Mouse (Mus musculus) embryonic facial prominence, embryonic 14.5 days (tissue): ENCODE measurements around the gene Tra2a. TPM values are rescaled to one million over a fixed set of nuclear protein-coding genes. Genes with fewer than 3 reads are reported as not detected.
"Not testable (repeated sequence)": the region's sequence is repeated elsewhere in the genome, so short reads cannot be mapped to it uniquely, and the experiment has no call there.

ENCODE experiments used
- ATAC-seq: fragments of 200-750 bp; cut with Nextera tagmentation; 2 replicates; pipeline ENCODE4 v1.8.0; 2017; ENCODE audit warnings: low read depth, moderate number of reproducible peaks, moderate TSS enrichment
- DNase-seq: peaks from one replicate; pipeline ENCODE4 v3.0.0-alpha.2; 2015; ENCODE audit warnings: low spot score
- H3K27ac ChIP-seq: fragments of 300-500 bp; sonication (generic); replicated peaks from 2 replicates; pipeline ENCODE4 v1.5.1; 2014; ENCODE audit warnings: low read depth, mild to moderate bottlenecking, low read length, moderate library complexity
- H3K27me3 ChIP-seq: fragments of 300-500 bp; sonication (generic); replicated peaks from 2 replicates; pipeline ENCODE4 v1.6.1; 2014; ENCODE audit warnings: low read length; ENCODE audit not compliant: control insufficient read depth, insufficient read depth
- H3K36me3 ChIP-seq: fragments of 300-500 bp; sonication (generic); 2 replicates; pipeline ENCODE4 v1.6.1; 2014; ENCODE audit warnings: low read length, mixed read lengths; ENCODE audit not compliant: control insufficient read depth, insufficient read depth
- H3K4me1 ChIP-seq: fragments of 300-500 bp; sonication (generic); 2 replicates; pipeline ENCODE4 v1.6.1; 2014; ENCODE audit warnings: antibody characterized with exemption, low read length; ENCODE audit not compliant: control insufficient read depth, insufficient read depth
- H3K4me2 ChIP-seq: fragments of 300-500 bp; sonication (generic); 2 replicates; pipeline ENCODE4 v1.6.1; 2014; ENCODE audit warnings: low read depth, mild to moderate bottlenecking, low read length, moderate library complexity, mixed read lengths
- H3K4me3 ChIP-seq: fragments of 300-500 bp; sonication (generic); 2 replicates; pipeline ENCODE4 v1.5.1; 2014; ENCODE audit warnings: low read depth, mild to moderate bottlenecking, low read length
- H3K9ac ChIP-seq: fragments of 300-500 bp; sonication (generic); 2 replicates; pipeline ENCODE4 v1.6.1; 2014; ENCODE audit warnings: low read depth, mild to moderate bottlenecking, low read length, moderate library complexity, mixed read lengths
- H3K9me3 ChIP-seq: fragments of 300-500 bp; sonication (generic); 2 replicates; pipeline ENCODE4 v1.6.1; 2016; ENCODE audit warnings: low read length; ENCODE audit not compliant: control insufficient read depth
- WGBS: fragments of 180-500 bp; shearing (Covaris S2); extraction: QIAGEN DNeasy Blood & Tissue Kit; methylation state at CpG from one replicate; pipeline ENCODE4 v1.1.7; 2014; 5-methylcytosine and 5-hydroxymethylcytosine counted together
- polyA plus RNA-seq: library from polyadenylated mRNA; unstranded; fragments of >200 nt; fragmentation: Nextera tagmentation; extraction: Ambion mirVana; gene quantifications from 2 replicates; pipeline ENCODE4 v1.2.1, GENCODE M21; 2014

The Tra2a gene
- polyA plus RNA-seq, 1 experiment from 2014 or later = 40.6 TPM

GRCm38 (mm10) chr6:49269923-49270322, 6.1 kb upstream of the Tra2a start:
- Histone ChIP-seq H3K27ac (no peak overlapping the region), H3K4me2 (no peak overlapping the region), H3K4me3 (no peak overlapping the region), H3K9ac (no peak overlapping the region), H3K27me3 (no peaks in the 10 kb centered on the region), H3K9me3 (no peaks in the 10 kb centered on the region), H3K36me3 (no peaks in the 10 kb centered on the region), H3K4me1 (no peaks in the 10 kb centered on the region)
- WGBS = 70% methylated on average over 11 of the region's 11 CpGs
- DNase-seq (no peak), ATAC-seq (no peak)

- H3K36me3 ChIP-seq = no peaks in the 10 kb centered on the region
- peak; percentile 62; the same call in 1 of the 2 replicates for ATAC-seq
Measured at GRCm38 (mm10) chr6:49269200-49269599, 5.4 kb upstream of the Tra2a start.

GRCm38 (mm10) chr6:49267686-49268085, 3.9 kb upstream of the Tra2a start:
- no peaks in the 10 kb centered on the region for H3K36me3 ChIP-seq
- 67% methylated on average over 4 of the region's 4 CpGs for WGBS
- H3K4me1 ChIP-seq = no peaks in the 10 kb centered on the region

More at GRCm38 (mm10) chr6:49269200-49269599, 5.4 kb upstream of the Tra2a start:
- Histone ChIP-seq H3K9me3 (no peaks in the 10 kb centered on the region), H3K4me1 (no peaks in the 10 kb centered on the region), H3K27me3 (no peaks in the 10 kb centered on the region), H3K4me3 (no peak overlapping the region), H3K9ac (no peak overlapping the region), H3K27ac (no peak overlapping the region), H3K4me2 (no peak overlapping the region)
- DNase-seq = peak; percentile 76
- WGBS = 24% methylated on average over 5 of the region's 5 CpGs

GRCm38 (mm10) chr6:49265207-49265606, 1.4 kb upstream of the Tra2a start:
- 95% methylated on average over 1 of the region's 1 CpGs for WGBS
- not testable (repeated sequence) for DNase-seq, H3K4me2 ChIP-seq

More at GRCm38 (mm10) chr6:49267686-49268085, 3.9 kb upstream of the Tra2a start:
- no peak overlapping the region for H3K4me3 ChIP-seq
- no peak for ATAC-seq
- no peaks in the 10 kb centered on the region for H3K9me3 ChIP-seq
- no peak overlapping the region for H3K27ac ChIP-seq
- DNase-seq = no peak
- no peak overlapping the region for H3K9ac ChIP-seq
- H3K27me3 ChIP-seq = no peaks in the 10 kb centered on the region
- no peak overlapping the region for H3K4me2 ChIP-seq

GRCm38 (mm10) chr6:49264446-49264845, 613 bp upstream of the Tra2a start:
- not testable (repeated sequence) for H3K9me3 ChIP-seq, DNase-seq, H3K36me3 ChIP-seq, ATAC-seq, H3K27me3 ChIP-seq
- H3K9ac ChIP-seq = peak overlapping the region; percentile 91
- peak overlapping the region; percentile 79 for H3K4me2 ChIP-seq
- H3K4me1 ChIP-seq = peaks cover 14% of the 10 kb centered on the region
- H3K27ac ChIP-seq = peak overlapping the region; percentile 98; the same call in 1 of the 2 replicates
- WGBS = 89% methylated on average over 7 of the region's 7 CpGs
- peak overlapping the region; percentile 71 for H3K4me3 ChIP-seq

More at GRCm38 (mm10) chr6:49265207-49265606, 1.4 kb upstream of the Tra2a start:
- H3K27ac ChIP-seq, H3K9me3 ChIP-seq, ATAC-seq, H3K36me3 ChIP-seq, H3K4me3 ChIP-seq, H3K27me3 ChIP-seq, H3K9ac ChIP-seq: not testable (repeated sequence)
- peaks cover 14% of the 10 kb centered on the region for H3K4me1 ChIP-seq

GRCm38 (mm10) chr6:49263081-49263846, 569 bp downstream of the Tra2a start:
- Histone ChIP-seq H3K4me3 (peak overlapping the region; percentile 71), H3K36me3 (no peaks in the 10 kb centered on the region), H3K4me1 (peaks cover 14% of the 10 kb centered on the region), H3K27me3 (no peaks in the 10 kb centered on the region), H3K9ac (peak overlapping the region; percentile 91), H3K9me3 (no peaks in the 10 kb centered on the region), H3K4me2 (peak overlapping the region; percentile 79), H3K27ac (peak overlapping the region; percentile 98)
- ATAC-seq (peak; percentile 70), DNase-seq (peak; percentile 49)
- under 1% methylated on average over 48 of the region's 71 CpGs for WGBS

- H3K9ac ChIP-seq = peak overlapping the region; percentile 91
- H3K27me3 ChIP-seq = no peaks in the 10 kb centered on the region
- H3K4me1 ChIP-seq = peaks cover 14% of the 10 kb centered on the region
- no peaks in the 10 kb centered on the region for H3K36me3 ChIP-seq
- no peaks in the 10 kb centered on the region for H3K9me3 ChIP-seq
- peak overlapping the region; percentile 79 for H3K4me2 ChIP-seq
- WGBS = under 1% methylated on average over 9 of the region's 9 CpGs
- ATAC-seq = no peak
- DNase-seq = peak; percentile 51
- peak overlapping the region; percentile 98; the same call in 1 of the 2 replicates for H3K27ac ChIP-seq
- peak overlapping the region; percentile 71 for H3K4me3 ChIP-seq
Measured at GRCm38 (mm10) chr6:49262421-49262820, 1.4 kb downstream of the Tra2a start.

GRCm38 (mm10) chr6:49259711-49260110, 4.1 kb downstream of the Tra2a start:
- no peaks in the 10 kb centered on the region for H3K9me3 ChIP-seq
- WGBS = 41% methylated on average over 5 of the region's 5 CpGs
- peak; percentile 2 for DNase-seq
- H3K4me3 ChIP-seq = no peak overlapping the region
- no peaks in the 10 kb centered on the region for H3K36me3 ChIP-seq
- no peak for ATAC-seq
- no peak overlapping the region for H3K4me2 ChIP-seq
- H3K9ac ChIP-seq = no peak overlapping the region
- peaks cover 14% of the 10 kb centered on the region for H3K4me1 ChIP-seq
- H3K27me3 ChIP-seq = no peaks in the 10 kb centered on the region
- H3K27ac ChIP-seq = no peak overlapping the region

- ATAC-seq = no peak
- no peak overlapping the region for H3K9ac ChIP-seq
- H3K9me3 ChIP-seq = no peaks in the 10 kb centered on the region
- H3K27ac ChIP-seq = no peak overlapping the region
- WGBS = 81% methylated on average over 2 of the region's 2 CpGs
- no peak overlapping the region for H3K4me3 ChIP-seq
- DNase-seq = no peak
- H3K4me1 ChIP-seq = peaks cover 14% of the 10 kb centered on the region
- no peaks in the 10 kb centered on the region for H3K27me3 ChIP-seq
- H3K4me2 ChIP-seq = no peak overlapping the region
- no peaks in the 10 kb centered on the region for H3K36me3 ChIP-seq
Measured at GRCm38 (mm10) chr6:49257880-49258279, 6.0 kb downstream of the Tra2a start.
